Mouse (Mus musculus) myocyte (in vitro differentiated cells): ENCODE data around the gene 4933407L21Rik. TPM values are rescaled to one million over a fixed set of nuclear protein-coding genes. Genes with fewer than 3 reads are reported as not detected.

Source experiments
- H3K27me3 ChIP-seq: one replicate; pipeline ENCODE4 v1.6.1; 2011; ENCODE audit not compliant: control insufficient read depth, insufficient read depth, insufficient read length
- H3K36me3 ChIP-seq: one replicate; pipeline ENCODE4 v1.6.1; 2011; ENCODE audit not compliant: control insufficient read depth, insufficient read depth
- H3K4me2 ChIP-seq: one replicate; pipeline ENCODE4 v1.6.1; 2011; ENCODE audit warnings: low read depth, control low read depth
- H3K4me3 ChIP-seq: one replicate; pipeline ENCODE4 v1.5.1; 2011; ENCODE audit warnings: mild to moderate bottlenecking, control low read depth, moderate library complexity
- H3K79me2 ChIP-seq: one replicate; pipeline ENCODE4 v1.6.1; 2011; ENCODE audit not compliant: control insufficient read depth, insufficient read depth
- H3ac ChIP-seq: one replicate; pipeline ENCODE4 v1.6.1; 2011; ENCODE audit not compliant: control insufficient read depth, insufficient read length
- CEBPB ChIP-seq: IDR thresholded peaks from 2 replicates; pipeline ENCODE4 v1.6.1; 2011; ENCODE audit warnings: mild to moderate bottlenecking, moderate library complexity; ENCODE audit not compliant: poor library complexity, insufficient read depth, severe bottlenecking
- E2F4 ChIP-seq: IDR thresholded peaks from one replicate; pipeline ENCODE4 v1.6.1; 2011; ENCODE audit warnings: mild to moderate bottlenecking, control low read depth, moderate library complexity; ENCODE audit not compliant: insufficient read depth
- MAX ChIP-seq: IDR thresholded peaks from one replicate; pipeline ENCODE4 v1.6.1; 2011; ENCODE audit warnings: low read depth, mild to moderate bottlenecking, control low read depth
- MYOD1 ChIP-seq, 3 experiments: IDR thresholded peaks; one replicate each; pipeline ENCODE4 v1.6.1; 2011; ENCODE audit warnings: control low read depth in 2 of 3, low read depth in 2 of 3, mild to moderate bottlenecking in 2 of 3, moderate library complexity in 1 of 3; ENCODE audit not compliant: insufficient read length in 2 of 3, control insufficient read depth in 1 of 3
- MYOG ChIP-seq, 3 experiments: IDR thresholded peaks; one replicate each; pipeline ENCODE4 v1.6.1; 2011; ENCODE audit warnings: control low read depth in 2 of 3, low read depth in 2 of 3, mild to moderate bottlenecking in 2 of 3; ENCODE audit not compliant: insufficient read length in 2 of 3, control insufficient read depth in 1 of 3, insufficient read depth in 1 of 3
- POLR2A ChIP-seq: IDR thresholded peaks from one replicate; pipeline ENCODE4 v1.6.1; 2011; ENCODE audit warnings: low read depth, mild to moderate bottlenecking, control low read depth, moderate library complexity; ENCODE audit not compliant: insufficient read length
- POLR2AphosphoS2 ChIP-seq: IDR thresholded peaks from one replicate; pipeline ENCODE4 v1.6.1; 2011; ENCODE audit warnings: low read depth, control low read depth; ENCODE audit not compliant: insufficient read length
- REST ChIP-seq: IDR thresholded peaks from one replicate; pipeline ENCODE4 v1.6.1; 2011; ENCODE audit warnings: mild to moderate bottlenecking, control low read depth, moderate library complexity; ENCODE audit not compliant: insufficient read depth, insufficient read length
- SRF ChIP-seq: IDR thresholded peaks from one replicate; pipeline ENCODE4 v1.6.1; 2011; ENCODE audit warnings: low read depth; ENCODE audit not compliant: control insufficient read depth, insufficient read length
- TCF12 ChIP-seq: IDR thresholded peaks from one replicate; pipeline ENCODE4 v1.6.1; 2011; ENCODE audit warnings: mild to moderate bottlenecking, control low read depth; ENCODE audit not compliant: poor library complexity, insufficient read depth, severe bottlenecking
- TCF3 ChIP-seq: IDR thresholded peaks from one replicate; pipeline ENCODE4 v1.6.1; 2011; ENCODE audit warnings: low read depth, control low read depth; ENCODE audit not compliant: insufficient read length
- USF1 ChIP-seq: IDR thresholded peaks from one replicate; pipeline ENCODE4 v1.6.1; 2011; ENCODE audit warnings: low read depth, mild to moderate bottlenecking, control low read depth, moderate library complexity
- polyA plus RNA-seq: library from polyadenylated mRNA; unstranded; fragments of >200 nt; fragmentation: generic; extraction: Trizol; gene quantifications from one replicate; pipeline ENCODE4 v1.2.1, GENCODE M21; 2012; ENCODE audit warnings: missing spikeins

Gene 4933407L21Rik
- polyA plus RNA-seq, 1 experiment: not detected

GRCm38 (mm10) chr1:85895391-85895837 lies 32.9 kb upstream of the 4933407L21Rik start:
- no peak for TF ChIP-seq POLR2AphosphoS2
- TF ChIP-seq REST: no peak
- no peak for TF ChIP-seq CEBPB
- no peak for TF ChIP-seq MYOG (IDR thresholded peaks at IDR 0.05; ENCODE audit: control insufficient read depth in 1 of 3, insufficient read depth in 1 of 3, insufficient read length in 2 of 3, low read depth in 2 of 3)
- no peak for TF ChIP-seq MAX
- TF ChIP-seq SRF: no peak
- no peak for TF ChIP-seq MYOD1 (IDR thresholded peaks at IDR 0.05; ENCODE audit: control insufficient read depth in 1 of 3, insufficient read length in 2 of 3, low read depth in 2 of 3)
- TF ChIP-seq TCF3: no peak
- no peak for TF ChIP-seq TCF12
- no peak for TF ChIP-seq POLR2A
- TF ChIP-seq E2F4: no peak
- TF ChIP-seq USF1: no peak
- Histone ChIP-seq H3K36me3 (no peaks in the 10 kb centered on the region), H3K4me2 (peak overlapping the region; percentile 95), H3K4me3 (peak overlapping the region; percentile 89), H3K79me2 (peaks cover 6% of the 10 kb centered on the region), H3ac (peak overlapping the region; percentile 18), H3K27me3 (no peaks in the 10 kb centered on the region)

- Histone ChIP-seq H3K79me2 (peaks cover 6% of the 10 kb centered on the region), H3K4me3 (peak overlapping the region; percentile 89), H3ac (no peak overlapping the region), H3K36me3 (no peaks in the 10 kb centered on the region), H3K4me2 (peak overlapping the region; percentile 95), H3K27me3 (no peaks in the 10 kb centered on the region)
- TF ChIP-seq CEBPB (no peak), SRF (no peak), TCF3 (no peak), MAX (no peak), USF1 (no peak), TCF12 (no peak), POLR2A (no peak), E2F4 (no peak), MYOD1 (IDR thresholded peaks at IDR 0.05; ENCODE audit: control insufficient read depth in 1 of 3, insufficient read length in 2 of 3, low read depth in 2 of 3) (no peak), REST (no peak), MYOG (IDR thresholded peaks at IDR 0.05; ENCODE audit: control insufficient read depth in 1 of 3, insufficient read depth in 1 of 3, insufficient read length in 2 of 3, low read depth in 2 of 3) (no peak), POLR2AphosphoS2 (no peak)
Observed at GRCm38 (mm10) chr1:85896110-85896509, 32.2 kb upstream of the 4933407L21Rik start.

GRCm38 (mm10) chr1:85896781-85897700 lies 31.2 kb upstream of the 4933407L21Rik start:
- no peaks in the 10 kb centered on the region for H3K36me3 ChIP-seq
- no peak overlapping the region for H3K4me2 ChIP-seq
- H3K79me2 ChIP-seq: peaks cover 6% of the 10 kb centered on the region
- no peak overlapping the region for H3K4me3 ChIP-seq
- no peaks in the 10 kb centered on the region for H3K27me3 ChIP-seq
- H3ac ChIP-seq: no peak overlapping the region
- TF ChIP-seq SRF (no peak), TCF3 (no peak), POLR2AphosphoS2 (no peak), POLR2A (no peak), USF1 (no peak), MYOG (IDR thresholded peaks at IDR 0.05; ENCODE audit: control insufficient read depth in 1 of 3, insufficient read depth in 1 of 3, insufficient read length in 2 of 3, low read depth in 2 of 3) (no peak), E2F4 (no peak), MYOD1 (IDR thresholded peaks at IDR 0.05; ENCODE audit: control insufficient read depth in 1 of 3, insufficient read length in 2 of 3, low read depth in 2 of 3) (no peak), REST (no peak)

- H3K36me3 ChIP-seq: no peaks in the 10 kb centered on the region
- no peak overlapping the region for H3K4me2 ChIP-seq
- no peak overlapping the region for H3K4me3 ChIP-seq
- H3K27me3 ChIP-seq: no peaks in the 10 kb centered on the region
- no peak for TF ChIP-seq TCF12
- no peak for TF ChIP-seq MAX
- TF ChIP-seq MYOD1 (IDR thresholded peaks at IDR 0.05; ENCODE audit: control insufficient read depth in 1 of 3, insufficient read length in 2 of 3, low read depth in 2 of 3): no peak
- no peak for TF ChIP-seq SRF
- TF ChIP-seq USF1: no peak
- H3ac ChIP-seq: no peak overlapping the region
- H3K79me2 ChIP-seq: peaks cover 6% of the 10 kb centered on the region
Observed at GRCm38 (mm10) chr1:85897901-85898760, 30.2 kb upstream of the 4933407L21Rik start.
